Mouse (Mus musculus): ENCODE data around the gene Tenm3.

- TF ChIP-seq CTCF (IDR thresholded peaks at IDR 0.05; ENCODE audit: low read depth, low read length): no peak
- no peak for TF ChIP-seq TAL1 (conservative IDR thresholded peaks at IDR 0.05; ENCODE audit: low read depth, low read length)
- no peak for TF ChIP-seq GATA1 (IDR thresholded peaks at IDR 0.05; ENCODE audit: borderline replicate concordance, low read length)
Observed at GRCm38 (mm10) chr8:48199171-48199570, 644.6 kb downstream of the Tenm3 start.

All from G1E (cell line).